Mouse (Mus musculus): Measurements from ENCODE around the gene Flcn. TPM values are rescaled to one million over a fixed set of nuclear protein-coding genes. Genes with fewer than 3 reads are reported as not detected.

Gene Flcn
- polyA plus RNA-seq, 1 experiment from 2014 or later = 37.0 TPM

GRCm38 (mm10) chr11:59803516-59803915 is 6.3 kb downstream of the Flcn start:
- H3K4me2 ChIP-seq (replicated peaks) = no peak overlapping the region
- no peaks in the 10 kb centered on the region for H3K9me3 ChIP-seq
- no peaks in the 10 kb centered on the region for H3K27me3 ChIP-seq
- WGBS = 88% methylated on average over 14 of the region's 14 CpGs
- no peak overlapping the region for H3K27ac ChIP-seq
- no peak overlapping the region for H3K9ac ChIP-seq
- H3K36me3 ChIP-seq = peaks cover 85% of the 10 kb centered on the region
- ATAC-seq (ENCODE audit: insufficient number of reproducible peaks, insufficient read depth, low FRiP score, low TSS enrichment) = no peak
- peaks cover 5% of the 10 kb centered on the region for H3K4me1 ChIP-seq
- no peak overlapping the region for H3K4me3 ChIP-seq

- Histone ChIP-seq H3K4me3 (no peak overlapping the region), H3K27me3 (no peaks in the 10 kb centered on the region), H3K9me3 (no peaks in the 10 kb centered on the region), H3K27ac (no peak overlapping the region), H3K4me2 (replicated peaks) (no peak overlapping the region), H3K4me1 (no peaks in the 10 kb centered on the region), H3K9ac (no peak overlapping the region; the same call in 1 of the 2 replicates), H3K36me3 (peaks cover 94% of the 10 kb centered on the region)
- 96% methylated on average over 8 of the region's 8 CpGs for WGBS
- no peak for ATAC-seq (ENCODE audit: insufficient number of reproducible peaks, insufficient read depth, low FRiP score, low TSS enrichment)
Observed at GRCm38 (mm10) chr11:59801881-59802280, 7.9 kb downstream of the Flcn start.

GRCm38 (mm10) chr11:59800412-59800811 is 9.4 kb downstream of the Flcn start:
- Histone ChIP-seq H3K36me3 (peaks cover 96% of the 10 kb centered on the region), H3K27me3 (no peaks in the 10 kb centered on the region), H3K9ac (no peak overlapping the region), H3K4me2 (replicated peaks) (no peak overlapping the region), H3K4me1 (no peaks in the 10 kb centered on the region), H3K9me3 (no peaks in the 10 kb centered on the region), H3K4me3 (no peak overlapping the region), H3K27ac (no peak overlapping the region)
- ATAC-seq (ENCODE audit: insufficient number of reproducible peaks, insufficient read depth, low FRiP score, low TSS enrichment) = no peak
- WGBS = 90% methylated on average over 10 of the region's 10 CpGs

- no peak for ATAC-seq (ENCODE audit: insufficient number of reproducible peaks, insufficient read depth, low FRiP score, low TSS enrichment)
- peaks cover 72% of the 10 kb centered on the region for H3K36me3 ChIP-seq
- no peak overlapping the region for H3K27ac ChIP-seq
- H3K4me1 ChIP-seq = no peaks in the 10 kb centered on the region
- H3K9me3 ChIP-seq = no peaks in the 10 kb centered on the region
- no peak overlapping the region for H3K4me3 ChIP-seq
- 92% methylated on average over 6 of the region's 6 CpGs for WGBS
- H3K4me2 ChIP-seq (replicated peaks) = no peak overlapping the region
- no peak overlapping the region for H3K9ac ChIP-seq
- H3K27me3 ChIP-seq = 0 out of 2 replicates have a peak, but pooled peaks cover under 1% of the 10 kb centered on the region
Observed at GRCm38 (mm10) chr11:59793390-59793789, 16.4 kb downstream of the Flcn start.

GRCm38 (mm10) chr11:59789311-59789710 is 20.5 kb downstream of the Flcn start:
- WGBS = 83% methylated on average over 1 of the region's 1 CpGs
- no peak overlapping the region for H3K4me2 ChIP-seq (replicated peaks)
- H3K4me1 ChIP-seq = peaks cover 5% of the 10 kb centered on the region; the same call in 1 of the 2 replicates
- no peak overlapping the region for H3K27ac ChIP-seq
- ATAC-seq (ENCODE audit: insufficient number of reproducible peaks, insufficient read depth, low FRiP score, low TSS enrichment) = no peak
- H3K27me3 ChIP-seq = 0 out of 2 replicates have a peak, but pooled peaks cover 4% of the 10 kb centered on the region
- H3K4me3 ChIP-seq = no peak overlapping the region
- H3K36me3 ChIP-seq = peaks cover 32% of the 10 kb centered on the region
- H3K9me3 ChIP-seq = no peaks in the 10 kb centered on the region
- H3K9ac ChIP-seq = no peak overlapping the region

GRCm38 (mm10) chr11:59787199-59787781 is 22.5 kb downstream of the Flcn start, which contains the start of gene Pld6:
Gene Pld6, minus strand, starts transcription at chr11:59787645.
- peak within 1 kb of the TSS; percentile 90 for H3K4me2 ChIP-seq (replicated peaks)
- peaks cover 12% of the 10 kb centered on the region for H3K36me3 ChIP-seq
- no peaks in the 10 kb centered on the region for H3K9me3 ChIP-seq
- peak; percentile 69 for ATAC-seq (ENCODE audit: insufficient number of reproducible peaks, insufficient read depth, low FRiP score, low TSS enrichment)
- 0 out of 2 replicates have a peak, but pooled peaks cover 4% of the 10 kb centered on the region for H3K27me3 ChIP-seq
- H3K4me3 ChIP-seq = peak within 1 kb of the TSS; percentile 45
- peak within 1 kb of the TSS; percentile 56 for H3K9ac ChIP-seq
- H3K27ac ChIP-seq = no peak within 1 kb of the TSS
- peaks cover 5% of the 10 kb centered on the region; the same call in 1 of the 2 replicates for H3K4me1 ChIP-seq
- under 1% methylated on average over 51 of the region's 51 CpGs for WGBS

GRCm38 (mm10) chr11:59786444-59787198 is 23.2 kb downstream of the Flcn start:
- ATAC-seq (ENCODE audit: insufficient number of reproducible peaks, insufficient read depth, low FRiP score, low TSS enrichment) = 0 out of 2 replicates have a peak, but pooled peaks have one; percentile 45
- Histone ChIP-seq H3K27me3 (0 out of 2 replicates have a peak, but pooled peaks cover 4% of the 10 kb centered on the region), H3K4me3 (peak overlapping the region; percentile 45), H3K36me3 (peaks cover 6% of the 10 kb centered on the region; the same call in 1 of the 2 replicates), H3K27ac (no peak overlapping the region), H3K4me1 (peaks cover 5% of the 10 kb centered on the region; the same call in 1 of the 2 replicates), H3K9ac (peak overlapping the region; percentile 56; the same call in 1 of the 2 replicates), H3K4me2 (replicated peaks) (peak overlapping the region; percentile 90), H3K9me3 (no peaks in the 10 kb centered on the region)
- 47% methylated on average over 15 of the region's 15 CpGs for WGBS

- H3K9me3 ChIP-seq = no peaks in the 10 kb centered on the region
- H3K9ac ChIP-seq = no peak overlapping the region
- H3K27me3 ChIP-seq = 0 out of 2 replicates have a peak, but pooled peaks cover 4% of the 10 kb centered on the region
- H3K4me1 ChIP-seq = peaks cover 5% of the 10 kb centered on the region; the same call in 1 of the 2 replicates
- no peak overlapping the region for H3K27ac ChIP-seq
- WGBS = 92% methylated on average over 6 of the region's 6 CpGs
- H3K4me2 ChIP-seq (replicated peaks) = no peak overlapping the region
- no peak for ATAC-seq (ENCODE audit: insufficient number of reproducible peaks, insufficient read depth, low FRiP score, low TSS enrichment)
- no peak overlapping the region for H3K4me3 ChIP-seq
- H3K36me3 ChIP-seq = 0 out of 2 replicates have a peak, but pooled peaks cover 5% of the 10 kb centered on the region
Observed at GRCm38 (mm10) chr11:59783591-59783990, 26.2 kb downstream of the Flcn start.

GRCm38 (mm10) chr11:59782091-59782590 is 27.7 kb downstream of the Flcn start:
- no peak overlapping the region for H3K4me2 ChIP-seq (replicated peaks)
- no peak for ATAC-seq (ENCODE audit: insufficient number of reproducible peaks, insufficient read depth, low FRiP score, low TSS enrichment)
- WGBS = 75% methylated on average over 7 of the region's 7 CpGs
- no peak overlapping the region for H3K9ac ChIP-seq
- H3K27ac ChIP-seq = no peak overlapping the region
- no peaks in the 10 kb centered on the region for H3K4me1 ChIP-seq
- peaks cover 17% of the 10 kb centered on the region for H3K36me3 ChIP-seq
- H3K4me3 ChIP-seq = no peak overlapping the region
- no peaks in the 10 kb centered on the region for H3K9me3 ChIP-seq
- H3K27me3 ChIP-seq = no peaks in the 10 kb centered on the region

GRCm38 (mm10) chr11:59780241-59780640 is 29.6 kb downstream of the Flcn start:
- WGBS = 88% methylated on average over 4 of the region's 4 CpGs
- H3K27ac ChIP-seq = no peak overlapping the region
- ATAC-seq (ENCODE audit: insufficient number of reproducible peaks, insufficient read depth, low FRiP score, low TSS enrichment) = no peak
- no peak overlapping the region for H3K9ac ChIP-seq
- peaks cover 36% of the 10 kb centered on the region for H3K36me3 ChIP-seq
- no peak overlapping the region for H3K4me2 ChIP-seq (replicated peaks)
- no peaks in the 10 kb centered on the region for H3K4me1 ChIP-seq
- no peak overlapping the region for H3K4me3 ChIP-seq
- no peaks in the 10 kb centered on the region for H3K27me3 ChIP-seq
- H3K9me3 ChIP-seq = no peaks in the 10 kb centered on the region

- 85% methylated on average over 4 of the region's 4 CpGs for WGBS
- H3K9me3 ChIP-seq = no peaks in the 10 kb centered on the region
- H3K4me1 ChIP-seq = no peaks in the 10 kb centered on the region
- ATAC-seq (ENCODE audit: insufficient number of reproducible peaks, insufficient read depth, low FRiP score, low TSS enrichment) = no peak
- peaks cover 43% of the 10 kb centered on the region for H3K36me3 ChIP-seq
- H3K27ac ChIP-seq = no peak overlapping the region
- H3K27me3 ChIP-seq = no peaks in the 10 kb centered on the region
- H3K9ac ChIP-seq = no peak overlapping the region
- H3K4me3 ChIP-seq = no peak overlapping the region
- H3K4me2 ChIP-seq (replicated peaks) = no peak overlapping the region
Observed at GRCm38 (mm10) chr11:59779406-59779805, 30.4 kb downstream of the Flcn start.

- H3K4me3 ChIP-seq = no peak overlapping the region
- no peaks in the 10 kb centered on the region for H3K4me1 ChIP-seq
- H3K27ac ChIP-seq = no peak overlapping the region
- 74% methylated on average over 1 of the region's 1 CpGs for WGBS
- H3K9me3 ChIP-seq = no peaks in the 10 kb centered on the region
- no peak overlapping the region for H3K4me2 ChIP-seq (replicated peaks)
- ATAC-seq (ENCODE audit: insufficient number of reproducible peaks, insufficient read depth, low FRiP score, low TSS enrichment) = no peak
- H3K36me3 ChIP-seq = peaks cover 49% of the 10 kb centered on the region
- H3K9ac ChIP-seq = no peak overlapping the region
- H3K27me3 ChIP-seq = no peaks in the 10 kb centered on the region
Observed at GRCm38 (mm10) chr11:59778874-59779223, 31.0 kb downstream of the Flcn start.

Measured in embryonic facial prominence, embryonic 12.5 days (tissue).